Mouse (Mus musculus): ENCODE results near the gene Uhrf1bp1. TPM values are rescaled to one million over a fixed set of nuclear protein-coding genes. Genes with fewer than 3 reads are reported as not detected.
A peak's percentile ranks its signal among the peaks of the same experiment; 100 is the strongest.

The Uhrf1bp1 gene
- total and polyA plus RNA-seq, 2 experiments from 2014 or later: 3.4 to 19.9 TPM

DNA sequence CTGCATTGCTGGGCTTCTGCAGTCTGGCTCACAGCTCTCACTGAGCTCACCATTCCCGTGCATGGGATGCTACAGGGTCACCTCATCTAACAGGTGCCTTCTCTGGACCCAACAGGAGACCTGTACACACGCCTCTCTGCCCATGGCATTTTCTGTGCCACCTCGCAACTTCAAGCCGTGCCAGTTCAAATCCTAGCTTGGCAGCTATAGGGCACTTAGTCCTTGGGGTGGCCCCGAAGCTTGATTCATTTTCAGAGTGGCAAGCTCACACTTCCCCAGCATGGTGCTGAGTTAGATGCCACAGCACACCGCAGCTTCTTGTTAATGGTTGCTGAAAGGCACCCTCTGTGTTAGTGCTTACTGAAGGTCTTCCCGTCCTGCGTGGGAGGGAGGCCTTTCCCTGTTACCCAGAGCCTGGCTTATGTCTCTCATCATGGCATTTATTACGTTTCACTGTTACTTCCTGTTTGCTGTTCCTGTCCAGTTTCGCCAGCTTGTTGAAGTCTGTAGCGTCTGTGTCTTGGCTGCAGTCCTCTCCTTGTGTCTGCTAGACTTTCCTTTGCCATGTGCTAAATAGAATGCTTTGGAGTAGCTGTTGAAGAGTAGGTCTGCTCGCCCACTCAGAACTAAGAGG is 82.0 kb downstream of the Uhrf1bp1 start:
- Histone ChIP-seq H3K4me2 (ENCODE audit: low read depth, low read length) (no peak overlapping the region), H3K4me3 (ENCODE audit: low read length) (no peak overlapping the region), H3K36me3 (ENCODE audit: insufficient read depth, low read length) (no peaks in the 10 kb centered on the region), H3K4me1 (ENCODE audit: insufficient read depth, low read length) (peaks cover 19% of the 10 kb centered on the region), H3K9me3 (ENCODE audit: low read length) (no peaks in the 10 kb centered on the region), H3K9ac (replicated peaks; ENCODE audit: low read length) (no peak overlapping the region), H3K27me3 (ENCODE audit: insufficient read depth, low read length) (no peaks in the 10 kb centered on the region), H3K27ac (peak overlapping the region; percentile 8; the same call in 1 of the 2 replicates)
- 70% methylated on average over 12 of the region's 12 CpGs for WGBS
- DNase-seq (ENCODE audit: low spot score): no peak
- no peak for ATAC-seq
- TF ChIP-seq CTCF (IDR thresholded peaks at IDR 0.05; ENCODE audit: low read depth): no peak

DNA sequence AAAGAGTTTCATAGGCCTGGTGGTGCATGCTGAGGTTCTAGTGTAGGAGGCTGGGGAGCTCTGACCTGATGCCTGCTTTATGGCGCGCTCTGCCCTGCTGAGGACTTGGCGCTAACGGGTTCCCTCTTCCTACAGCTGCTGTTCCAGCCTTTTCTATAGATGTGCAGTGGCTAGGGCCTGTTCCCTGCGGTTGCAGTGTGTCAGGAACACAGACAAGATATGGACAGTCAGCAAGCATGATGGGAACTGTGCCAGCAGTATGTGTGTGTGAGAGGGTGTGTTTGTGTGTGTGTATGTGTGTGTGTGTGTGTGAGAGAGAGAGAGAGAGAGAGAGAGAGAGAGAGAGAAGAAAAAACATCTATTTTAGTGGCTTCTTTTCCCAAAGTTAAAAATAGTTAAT is 82.8 kb downstream of the Uhrf1bp1 start:
- Histone ChIP-seq H3K27ac (peak overlapping the region; percentile 8; the same call in 1 of the 2 replicates), H3K4me2 (ENCODE audit: low read depth, low read length) (no peak overlapping the region), H3K27me3 (ENCODE audit: insufficient read depth, low read length) (no peaks in the 10 kb centered on the region)

DNA sequence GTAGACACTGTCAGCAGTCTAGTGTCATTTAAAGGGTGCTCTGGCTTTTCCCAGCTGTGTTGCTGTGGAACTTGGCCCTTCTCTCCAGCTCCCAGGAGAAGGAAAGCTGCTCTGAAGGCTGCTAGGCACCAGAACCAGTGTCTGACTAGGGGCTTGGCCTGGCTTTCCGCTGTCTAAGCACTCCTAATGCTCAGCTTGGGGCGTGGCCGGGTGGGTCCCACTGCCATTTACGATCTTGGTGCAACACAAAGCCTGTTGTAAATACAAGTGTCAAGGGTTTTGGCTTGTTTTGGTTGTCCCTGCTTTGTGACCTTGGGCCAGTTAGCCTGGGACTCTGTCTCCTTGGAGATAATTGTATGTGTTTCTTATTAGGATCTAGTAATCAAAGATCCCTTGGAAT is 84.1 kb downstream of the Uhrf1bp1 start:
- H3K9me3 ChIP-seq (ENCODE audit: low read length): no peaks in the 10 kb centered on the region
- H3K4me2 ChIP-seq (ENCODE audit: low read depth, low read length): no peak overlapping the region
- H3K4me3 ChIP-seq (ENCODE audit: low read length): no peak overlapping the region
- H3K36me3 ChIP-seq (ENCODE audit: insufficient read depth, low read length): no peaks in the 10 kb centered on the region
- no peak overlapping the region for H3K27ac ChIP-seq
- TF ChIP-seq CTCF (IDR thresholded peaks at IDR 0.05; ENCODE audit: low read depth): no peak
- no peak for ATAC-seq
- no peak for DNase-seq (ENCODE audit: low spot score)
- no peaks in the 10 kb centered on the region for H3K27me3 ChIP-seq (ENCODE audit: insufficient read depth, low read length)
- WGBS: 65% methylated on average over 4 of the region's 4 CpGs
- H3K9ac ChIP-seq (replicated peaks; ENCODE audit: low read length): no peak overlapping the region
- H3K4me1 ChIP-seq (ENCODE audit: insufficient read depth, low read length): peaks cover 19% of the 10 kb centered on the region

More for the DNA sequence above, 82.8 kb downstream of the Uhrf1bp1 start:
- H3K4me3 ChIP-seq (ENCODE audit: low read length): no peak overlapping the region
- WGBS: 73% methylated on average over 5 of the region's 5 CpGs
- H3K9ac ChIP-seq (replicated peaks; ENCODE audit: low read length): no peak overlapping the region
- no peak for TF ChIP-seq CTCF (IDR thresholded peaks at IDR 0.05; ENCODE audit: low read depth)
- DNase-seq (ENCODE audit: low spot score) (no peak), ATAC-seq (no peak)
- H3K4me1 ChIP-seq (ENCODE audit: insufficient read depth, low read length): peaks cover 19% of the 10 kb centered on the region
- no peaks in the 10 kb centered on the region for H3K9me3 ChIP-seq (ENCODE audit: low read length)
- H3K36me3 ChIP-seq (ENCODE audit: insufficient read depth, low read length): no peaks in the 10 kb centered on the region

- Histone ChIP-seq H3K4me3 (ENCODE audit: low read length) (no peak overlapping the region), H3K9ac (replicated peaks; ENCODE audit: low read length) (no peak overlapping the region), H3K27me3 (ENCODE audit: insufficient read depth, low read length) (no peaks in the 10 kb centered on the region), H3K36me3 (ENCODE audit: insufficient read depth, low read length) (no peaks in the 10 kb centered on the region), H3K4me2 (ENCODE audit: low read depth, low read length) (no peak overlapping the region), H3K9me3 (ENCODE audit: low read length) (no peaks in the 10 kb centered on the region), H3K27ac (no peak overlapping the region), H3K4me1 (ENCODE audit: insufficient read depth, low read length) (peaks cover 23% of the 10 kb centered on the region)
- TF ChIP-seq CTCF (IDR thresholded peaks at IDR 0.05; ENCODE audit: low read depth): no peak
- no peak for ATAC-seq
- 70% methylated on average over 5 of the region's 5 CpGs for WGBS
- DNase-seq (ENCODE audit: low spot score): no peak
These were observed 84.9 kb downstream of the Uhrf1bp1 start for GRCm38 (mm10) chr17:27941178-27941577.

- WGBS: 53% methylated on average over 2 of the region's 2 CpGs
- Histone ChIP-seq H3K4me3 (ENCODE audit: low read length) (no peak overlapping the region), H3K27ac (no peak overlapping the region), H3K27me3 (ENCODE audit: insufficient read depth, low read length) (no peaks in the 10 kb centered on the region), H3K4me1 (ENCODE audit: insufficient read depth, low read length) (peaks cover 28% of the 10 kb centered on the region), H3K9ac (replicated peaks; ENCODE audit: low read length) (no peak overlapping the region), H3K9me3 (ENCODE audit: low read length) (no peaks in the 10 kb centered on the region), H3K4me2 (ENCODE audit: low read depth, low read length) (no peak overlapping the region), H3K36me3 (ENCODE audit: insufficient read depth, low read length) (no peaks in the 10 kb centered on the region)
- no peak for TF ChIP-seq CTCF (IDR thresholded peaks at IDR 0.05; ENCODE audit: low read depth)
- ATAC-seq (no peak), DNase-seq (ENCODE audit: low spot score) (no peak)
These were observed 85.5 kb downstream of the Uhrf1bp1 start for GRCm38 (mm10) chr17:27941698-27942097.

DNA sequence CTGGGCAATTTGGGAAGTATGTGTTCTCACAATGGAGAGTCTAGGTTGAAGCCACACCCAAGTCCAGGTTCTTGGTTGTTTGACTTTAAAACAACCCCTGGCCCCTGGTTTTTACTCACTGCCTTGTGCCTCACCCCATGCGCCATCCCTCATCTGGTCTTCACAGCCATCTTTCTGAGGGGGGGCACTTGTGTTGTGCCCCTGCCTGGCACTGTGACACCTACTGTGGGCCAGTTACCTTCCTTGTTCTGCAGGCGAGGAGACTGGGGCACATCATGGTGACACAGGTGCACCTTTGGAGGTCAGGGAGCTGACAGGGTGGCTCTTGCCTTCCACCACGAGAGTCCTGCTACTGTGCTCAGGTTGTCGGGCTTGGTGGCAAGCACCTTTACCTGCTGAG is 85.9 kb downstream of the Uhrf1bp1 start:
- TF ChIP-seq CTCF (IDR thresholded peaks at IDR 0.05; ENCODE audit: low read depth): no peak
- ATAC-seq: no peak
- WGBS: 89% methylated on average over 4 of the region's 4 CpGs
- Histone ChIP-seq H3K9ac (replicated peaks; ENCODE audit: low read length) (no peak overlapping the region), H3K4me1 (ENCODE audit: insufficient read depth, low read length) (peaks cover 31% of the 10 kb centered on the region), H3K27ac (no peak overlapping the region), H3K9me3 (ENCODE audit: low read length) (no peaks in the 10 kb centered on the region), H3K4me2 (ENCODE audit: low read depth, low read length) (no peak overlapping the region), H3K4me3 (ENCODE audit: low read length) (no peak overlapping the region), H3K27me3 (ENCODE audit: insufficient read depth, low read length) (no peaks in the 10 kb centered on the region), H3K36me3 (ENCODE audit: insufficient read depth, low read length) (no peaks in the 10 kb centered on the region)
- no peak for DNase-seq (ENCODE audit: low spot score)

DNA sequence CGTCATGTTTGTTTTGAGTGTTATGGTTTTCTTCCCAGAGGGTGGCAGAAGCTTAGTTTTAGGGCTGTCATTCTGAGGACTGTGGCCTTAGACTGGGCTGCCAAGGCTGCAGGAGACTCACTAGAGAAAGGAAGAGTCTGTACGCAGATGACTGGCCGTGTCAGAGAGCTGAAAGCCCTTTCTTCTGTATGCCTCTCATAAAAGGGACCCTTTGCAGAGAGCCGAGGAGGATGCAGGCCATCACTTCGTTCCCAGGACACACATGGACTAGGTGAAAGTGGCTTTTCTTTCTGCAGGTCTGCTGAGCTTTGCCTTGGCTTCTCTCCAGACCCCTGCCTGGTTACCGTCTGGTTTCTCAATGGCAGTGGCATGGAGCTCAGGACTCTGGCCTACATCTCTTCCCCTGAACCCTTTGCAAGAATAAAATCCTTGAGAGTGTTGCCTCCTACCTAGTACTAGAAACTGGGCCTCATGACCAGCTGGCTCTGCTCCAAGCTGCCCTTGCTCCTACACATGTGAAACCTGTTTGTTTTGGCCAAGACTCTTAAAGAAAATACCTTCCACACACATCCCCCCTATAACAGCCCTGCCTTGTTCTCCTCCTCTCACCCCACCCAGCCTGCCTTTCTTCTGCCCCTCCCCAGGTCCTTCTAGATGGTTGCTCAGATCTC is 89.4 kb downstream of the Uhrf1bp1 start:
- Histone ChIP-seq H3K9ac (replicated peaks; ENCODE audit: low read length) (no peak overlapping the region), H3K27ac (peak overlapping the region; percentile 76), H3K4me2 (ENCODE audit: low read depth, low read length) (no peak overlapping the region), H3K36me3 (ENCODE audit: insufficient read depth, low read length) (no peaks in the 10 kb centered on the region), H3K9me3 (ENCODE audit: low read length) (no peaks in the 10 kb centered on the region), H3K4me3 (ENCODE audit: low read length) (no peak overlapping the region), H3K4me1 (ENCODE audit: insufficient read depth, low read length) (peaks cover 23% of the 10 kb centered on the region), H3K27me3 (ENCODE audit: insufficient read depth, low read length) (no peaks in the 10 kb centered on the region)
- TF ChIP-seq CTCF (IDR thresholded peaks at IDR 0.05; ENCODE audit: low read depth): no peak
- DNase-seq (ENCODE audit: low spot score) (peak; percentile 80), ATAC-seq (peak; percentile 75)
- WGBS: 25% methylated on average over 6 of the region's 6 CpGs

Data from hindbrain, postnatal 0 days (tissue).